Mouse (Mus musculus) 3T3-L1 (cell line): ENCODE results near the gene Gm17087.

Experiments
- DNase-seq: peaks from one replicate; pipeline ENCODE4 v3.0.0-alpha.2; 2015; ENCODE audit warnings: low read depth, low spot score

Gm17087 gene

DNA sequence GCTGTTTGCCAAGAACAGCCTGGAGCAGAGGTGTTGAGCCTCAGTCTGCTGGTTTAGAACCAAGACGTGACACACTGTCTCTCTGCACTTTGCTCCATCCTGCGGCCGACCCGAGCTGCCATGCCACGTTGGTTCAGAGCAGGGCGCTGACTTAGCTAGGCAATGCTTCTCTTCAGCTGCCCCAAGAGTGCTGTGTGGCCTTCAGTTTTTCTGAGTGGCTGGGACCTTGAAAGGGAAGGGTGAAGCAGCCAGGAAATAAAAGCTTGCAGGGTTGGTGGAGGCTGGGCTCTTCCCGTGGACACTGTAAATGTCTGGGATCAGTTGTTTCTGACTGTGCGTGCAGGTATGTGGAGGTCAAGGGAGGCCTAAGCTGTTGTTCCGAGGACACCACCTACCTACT lies 20.4 kb downstream of the Gm17087 start:
- no peak for DNase-seq

DNA sequence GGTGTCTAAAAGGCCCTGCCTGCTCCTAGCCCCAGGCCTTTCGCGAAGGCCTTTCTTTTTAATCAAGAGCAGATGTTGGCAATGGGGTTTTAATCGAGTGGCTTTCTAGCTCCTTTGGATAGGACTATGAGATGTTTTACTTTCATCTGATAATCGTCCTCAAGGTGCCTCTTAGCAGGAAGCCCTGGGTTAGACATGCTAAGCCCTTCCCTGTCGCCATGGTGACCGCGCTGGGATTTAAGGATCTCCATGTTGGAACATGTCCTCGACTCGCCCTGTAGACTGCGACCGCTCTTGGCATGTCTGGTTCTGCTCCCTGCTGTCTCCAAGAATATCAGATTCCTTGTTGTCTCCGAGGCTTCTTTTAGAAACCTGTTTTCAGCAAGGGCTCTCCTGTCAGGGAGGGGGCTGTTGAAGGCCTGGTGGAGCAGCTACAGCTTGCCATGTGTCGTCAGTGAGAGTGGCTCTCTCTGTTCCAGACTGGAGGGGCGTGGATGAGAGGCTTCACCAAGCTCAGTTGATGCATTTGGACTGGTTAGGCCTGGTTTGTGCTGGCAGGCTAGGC lies 24.7 kb downstream of the Gm17087 start:
- peak; percentile 50 for DNase-seq

DNA sequence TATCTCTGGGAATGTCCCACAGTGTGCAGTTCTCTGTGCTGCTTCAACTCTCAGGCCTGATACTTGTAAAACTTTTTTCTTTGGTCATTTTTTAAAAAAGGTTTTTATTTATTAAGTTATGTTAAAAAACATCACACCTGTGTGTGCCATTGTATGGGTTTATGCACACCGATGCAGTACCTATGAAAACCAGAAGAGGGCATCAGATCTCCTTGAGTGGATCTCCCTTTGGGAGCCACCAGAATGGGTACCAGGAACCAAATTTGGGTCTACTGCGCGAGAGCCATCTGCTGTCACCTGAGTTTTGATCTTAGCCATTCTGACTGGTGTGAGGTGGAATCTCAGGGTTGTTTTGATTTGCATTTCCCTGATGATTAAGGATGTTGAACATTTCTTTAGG lies 28.6 kb downstream of the Gm17087 start:
- peak; percentile 28 for DNase-seq

DNA sequence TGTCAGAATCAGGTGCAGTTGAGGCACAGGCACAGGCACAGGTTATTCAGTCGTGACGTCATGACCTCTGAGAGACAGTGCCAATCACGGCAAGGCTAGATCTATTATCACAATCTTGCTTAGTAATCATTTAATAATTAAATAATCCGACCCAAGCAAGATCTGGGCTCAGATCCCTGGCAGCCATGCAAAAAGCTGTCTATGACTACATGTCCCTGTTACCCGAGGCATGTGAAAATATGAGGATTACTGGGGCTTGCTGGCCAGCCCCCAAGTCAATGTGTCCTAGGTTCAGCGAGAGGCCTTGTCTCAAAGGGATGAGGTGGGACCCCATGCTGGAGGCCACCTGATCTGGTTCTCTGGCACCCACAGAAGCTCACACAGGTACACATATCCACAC lies 30.2 kb downstream of the Gm17087 start:
- no peak for DNase-seq

DNA sequence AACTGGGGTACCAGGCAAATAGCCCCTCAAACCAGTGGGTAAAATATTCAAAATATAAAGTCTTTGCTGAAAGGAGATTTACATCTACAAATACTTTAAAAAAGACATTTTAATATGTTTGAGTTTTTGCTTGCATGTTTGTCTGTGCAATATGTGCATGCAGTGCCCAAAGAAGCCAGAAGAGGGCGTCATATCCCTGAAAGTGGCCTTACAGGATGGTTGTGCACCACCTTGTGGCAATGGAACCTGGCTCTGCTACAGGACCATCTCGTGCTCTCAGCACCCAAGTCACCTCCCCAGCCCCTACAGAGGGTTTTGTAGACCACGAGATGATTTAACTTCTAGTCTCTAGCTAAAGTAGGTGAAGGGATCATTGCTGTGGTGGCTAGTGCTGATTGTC lies 32.9 kb downstream of the Gm17087 start:
- no peak for DNase-seq

DNA sequence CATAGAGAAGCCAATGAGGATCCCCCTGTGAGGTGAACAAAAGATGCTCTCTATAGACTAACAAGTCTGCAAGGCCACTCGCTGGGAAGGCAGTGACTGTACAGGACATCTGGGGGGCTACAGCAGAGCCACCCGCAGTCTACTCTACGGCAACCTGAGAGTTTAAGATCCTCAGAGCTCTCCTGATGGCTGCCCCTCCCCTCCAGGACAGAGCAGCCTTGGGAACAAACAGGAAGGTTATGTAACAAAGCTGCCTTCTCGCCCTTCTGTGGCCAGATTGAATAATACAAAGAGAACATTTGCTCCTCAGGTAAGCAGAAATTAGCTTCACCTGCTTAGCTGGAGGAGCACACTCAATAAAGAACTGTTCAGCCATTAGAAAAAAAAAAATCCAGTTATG lies 34.1 kb downstream of the Gm17087 start:
- DNase-seq: no peak

DNA sequence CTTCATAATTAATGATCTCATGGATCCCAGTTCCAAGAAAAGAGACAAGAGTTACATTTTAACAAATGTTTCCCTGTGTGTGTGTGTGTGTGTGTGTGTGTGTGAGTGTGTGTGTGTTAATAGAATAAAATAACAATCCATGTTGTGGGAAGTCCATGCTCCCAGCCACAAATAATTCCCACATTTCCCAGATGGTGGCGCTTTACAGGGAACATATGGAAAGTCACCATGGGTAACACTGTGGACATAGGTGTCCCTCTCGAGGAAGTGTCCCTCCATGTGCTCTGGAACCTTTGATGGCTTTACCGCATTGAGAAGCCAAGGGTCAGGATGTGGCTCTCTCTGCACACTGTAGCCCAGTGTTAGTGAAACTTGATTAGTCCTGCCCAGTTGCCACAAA lies 38.1 kb downstream of the Gm17087 start:
- no peak for DNase-seq

DNA sequence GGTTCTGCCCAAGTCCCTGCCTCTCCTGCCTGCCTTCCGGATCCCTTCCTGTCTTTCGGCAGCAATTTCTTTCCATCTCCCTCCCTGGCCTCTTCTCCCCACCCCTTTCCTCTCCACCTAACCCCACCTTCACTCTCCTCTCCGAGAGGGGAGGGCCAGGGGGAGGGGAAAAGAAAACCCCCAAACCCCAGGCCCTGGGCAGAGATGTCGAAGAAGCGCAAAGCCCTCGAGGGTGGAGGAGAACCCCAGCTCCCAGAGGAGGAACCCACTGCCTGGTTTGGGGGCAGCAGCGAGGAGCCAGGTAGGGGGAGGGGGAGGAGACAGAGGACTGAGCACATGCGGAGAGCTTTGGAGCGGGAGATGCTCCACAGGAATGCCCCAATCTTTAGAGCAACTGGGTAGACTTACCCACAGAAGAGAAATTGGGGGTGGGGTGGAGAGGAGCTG lies 39.9 kb downstream of the Gm17087 start:
- DNase-seq: no peak

DNA sequence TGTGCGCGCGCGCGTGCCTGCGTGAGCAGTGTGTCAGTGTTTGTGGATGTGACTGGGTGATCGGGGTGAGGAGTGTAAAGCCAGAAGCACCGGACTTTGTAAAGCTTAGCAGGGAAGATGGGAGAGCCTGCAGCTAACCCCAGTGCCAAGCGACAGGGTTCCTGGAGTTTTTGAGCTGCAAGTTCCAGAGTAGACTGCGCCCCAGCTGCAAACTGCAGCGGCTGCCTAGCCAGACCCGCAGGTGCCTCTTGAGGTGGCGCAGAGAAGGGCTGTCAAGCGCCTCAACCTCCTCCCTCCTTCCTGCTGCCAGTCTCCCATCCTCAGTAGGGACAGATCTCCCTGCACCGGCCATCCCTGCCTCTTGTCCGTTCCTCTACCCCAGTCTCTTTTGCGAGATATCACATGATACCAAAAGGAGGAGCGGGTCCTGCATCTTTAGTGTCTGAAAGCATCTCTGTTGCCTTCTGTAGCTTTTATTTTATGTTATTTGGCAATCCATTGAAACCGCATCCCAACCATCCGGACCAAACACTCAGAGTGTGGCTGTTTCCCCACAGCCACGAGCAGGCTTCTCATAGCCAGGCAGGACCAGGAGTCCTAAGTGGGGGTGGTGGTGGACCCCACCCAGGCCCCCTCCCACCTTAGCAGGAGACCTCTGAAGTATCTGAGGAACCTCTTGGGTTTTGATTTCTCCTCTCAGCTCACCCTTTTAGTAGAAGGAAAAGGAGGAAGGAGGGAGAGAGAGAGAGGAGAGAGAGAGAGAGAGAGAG lies 40.6 kb downstream of the Gm17087 start:
- no peak for DNase-seq

DNA sequence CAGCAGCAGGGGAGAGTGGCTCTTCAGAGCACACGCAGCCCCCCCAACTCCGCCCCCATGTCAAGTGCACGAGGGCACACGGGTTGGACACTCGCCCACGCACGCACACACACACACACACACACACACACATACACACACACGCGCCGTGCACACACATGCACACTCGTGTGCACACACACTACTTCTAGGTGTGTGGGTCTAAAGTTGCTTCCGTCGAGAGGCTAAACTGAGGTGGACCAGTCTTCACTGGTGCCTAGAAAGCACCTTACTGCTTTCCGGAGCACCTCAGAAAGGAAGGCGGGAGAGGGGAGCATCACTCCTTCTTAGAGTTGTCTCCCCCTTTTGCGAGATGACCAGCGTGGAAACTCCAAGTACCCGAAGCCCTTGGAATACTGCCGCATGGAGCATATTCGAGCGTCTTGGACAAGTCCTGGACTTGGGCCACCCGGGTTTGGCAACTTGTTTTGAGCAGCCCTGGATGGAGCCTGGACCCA lies 41.5 kb downstream of the Gm17087 start, which contains the start of gene Pde10a:
TSS of gene Pde10a (plus strand) at position 148 of the 497 bp plus-strand sequence.
- DNase-seq: peak; percentile 24

DNA sequence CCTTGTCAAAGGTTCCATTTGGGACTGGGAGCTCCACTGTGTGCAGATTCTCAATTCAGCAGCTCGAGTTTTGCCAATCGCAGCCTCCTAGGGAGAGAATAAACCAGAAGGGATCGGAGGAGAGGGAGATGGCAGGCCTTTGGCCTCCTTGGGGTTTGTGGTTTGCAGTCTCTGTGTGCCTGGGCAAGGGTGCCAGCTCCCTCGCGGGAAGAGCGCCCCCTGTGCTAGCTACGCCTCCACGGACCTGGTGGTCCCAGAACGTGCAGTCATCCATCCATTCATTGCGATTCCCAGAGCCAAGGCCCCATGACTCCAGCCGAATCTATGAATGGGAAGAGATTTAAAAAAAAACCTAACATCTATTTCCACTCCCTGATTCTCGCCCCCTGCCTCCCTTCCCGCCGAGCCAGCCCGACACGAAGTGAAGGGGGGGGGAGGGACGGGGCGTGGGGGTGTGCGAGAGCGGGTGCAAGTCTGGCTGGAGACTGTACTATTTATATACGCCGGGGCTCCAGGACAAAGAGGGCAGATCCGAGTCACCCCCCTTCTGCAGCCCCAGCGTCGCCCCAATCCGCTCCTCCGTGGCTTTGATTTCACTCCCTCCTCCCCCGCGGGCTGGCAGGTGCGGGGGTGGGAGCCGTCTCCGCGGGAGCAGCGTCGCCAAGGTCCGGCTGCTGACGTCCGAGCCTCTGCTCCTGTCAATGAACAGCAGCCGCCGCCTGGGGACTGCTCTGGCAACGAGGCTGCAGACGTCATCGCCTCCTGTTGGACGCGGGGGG lies 42.2 kb downstream of the Gm17087 start:
- peak; percentile 64 for DNase-seq

DNA sequence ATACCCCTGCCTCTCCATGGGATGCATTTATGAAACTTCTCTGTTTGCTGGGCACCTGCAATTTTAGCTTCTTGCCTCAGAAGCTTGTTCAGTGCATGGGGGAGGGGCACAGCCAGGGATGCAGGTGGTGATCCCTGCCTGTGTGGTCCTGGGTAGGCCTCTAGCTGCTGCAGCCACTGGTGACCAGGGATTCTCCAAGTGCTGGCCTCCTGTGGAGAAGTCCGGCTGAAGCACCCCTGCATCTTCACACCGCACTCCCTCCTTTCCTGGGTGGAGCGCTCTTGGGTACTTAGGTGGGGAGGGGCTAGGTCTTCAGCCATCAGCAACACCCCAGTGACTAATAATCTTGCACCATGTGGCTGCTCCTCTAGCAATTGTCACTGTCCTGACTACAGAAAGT lies 42.8 kb downstream of the Gm17087 start:
- DNase-seq: no peak

DNA sequence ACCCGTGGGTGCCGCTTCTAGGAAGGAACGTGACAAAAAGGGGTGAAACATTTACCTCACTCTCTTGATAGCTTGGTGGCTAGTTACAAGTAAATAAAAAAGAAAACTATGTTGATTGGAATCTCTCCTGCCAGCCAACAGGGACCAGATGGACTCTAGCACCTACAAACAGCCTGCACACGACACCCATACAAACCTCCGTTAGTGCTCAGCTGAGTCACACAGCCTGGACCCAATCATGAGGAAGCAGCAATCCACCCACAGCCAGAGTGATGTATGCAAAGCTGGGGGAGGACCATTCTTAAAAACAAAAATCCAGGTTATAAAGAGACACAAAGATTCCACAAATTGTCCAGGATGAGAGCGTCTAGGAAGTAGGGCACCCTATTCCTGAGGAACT lies 50.7 kb downstream of the Gm17087 start:
- DNase-seq: no peak
